Mouse (Mus musculus): ENCODE results near the gene Map1lc3b.

Map1lc3b gene

GRCm38 (mm10) chr8:121607661-121608060 lies 17.5 kb downstream of the Map1lc3b start:
- DNase-seq (ENCODE audit: low spot score), result no peak

GRCm38 (mm10) chr8:121609251-121609650 lies 19.1 kb downstream of the Map1lc3b start:
- DNase-seq (ENCODE audit: low spot score), result no peak

DNA sequence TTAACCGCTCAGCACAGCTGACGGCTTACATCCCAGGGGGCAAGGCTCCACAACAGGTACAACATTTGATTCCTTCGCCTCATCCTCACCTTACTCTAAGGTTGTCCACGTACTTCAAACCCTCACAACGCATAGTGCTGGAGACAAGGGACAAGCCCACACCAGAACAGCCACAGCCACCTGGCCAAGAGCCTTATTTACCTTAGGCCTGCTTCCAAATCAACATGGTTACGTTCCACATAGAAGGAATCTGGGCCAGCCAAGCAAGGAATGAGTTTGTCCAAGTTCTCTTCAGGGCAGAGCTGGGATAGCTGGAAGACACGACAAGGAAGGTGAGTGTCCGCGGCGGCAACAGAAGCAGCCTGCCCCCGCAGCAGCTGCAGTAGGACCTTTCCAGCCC lies 19.8 kb downstream of the Map1lc3b start:
- no peak for DNase-seq (ENCODE audit: low spot score)

- no peak for DNase-seq (ENCODE audit: low spot score)
Observed at GRCm38 (mm10) chr8:121613419-121613818, 23.3 kb downstream of the Map1lc3b start.

DNA sequence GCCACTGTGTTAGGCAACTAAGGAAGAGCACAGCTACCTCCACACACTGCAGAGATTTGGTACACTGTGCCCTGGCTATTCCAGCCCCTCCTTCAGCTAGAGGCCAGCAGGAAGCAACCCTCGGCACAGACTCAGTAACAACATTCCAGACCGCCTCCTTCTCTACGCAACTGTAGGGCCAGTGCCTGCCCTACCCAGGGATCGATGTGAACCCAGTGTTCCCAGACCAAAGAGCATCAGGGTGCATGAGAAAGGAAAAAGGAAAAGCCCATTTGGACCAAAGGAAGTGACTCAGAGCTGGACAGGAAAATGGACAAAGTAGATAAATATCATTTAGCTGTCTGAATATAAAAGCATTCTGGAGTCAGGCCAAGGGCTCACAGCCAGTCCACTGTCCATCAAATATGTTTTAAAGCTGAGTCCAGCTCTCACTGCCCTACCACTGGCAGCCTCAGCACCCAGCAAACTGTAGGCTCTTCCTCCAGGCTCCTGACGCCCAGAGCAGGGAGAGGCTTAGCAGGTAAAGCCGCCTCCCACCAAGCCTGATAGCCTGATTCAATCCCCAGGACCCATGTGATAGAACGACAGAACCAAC lies 29.3 kb downstream of the Map1lc3b start:
- DNase-seq (ENCODE audit: low spot score), result peak; percentile 31

- DNase-seq (ENCODE audit: low spot score), result no peak
Observed at GRCm38 (mm10) chr8:121620801-121621516, 30.8 kb downstream of the Map1lc3b start.

- DNase-seq (ENCODE audit: low spot score), result no peak
Observed at GRCm38 (mm10) chr8:121621879-121622278, 31.7 kb downstream of the Map1lc3b start.

DNA sequence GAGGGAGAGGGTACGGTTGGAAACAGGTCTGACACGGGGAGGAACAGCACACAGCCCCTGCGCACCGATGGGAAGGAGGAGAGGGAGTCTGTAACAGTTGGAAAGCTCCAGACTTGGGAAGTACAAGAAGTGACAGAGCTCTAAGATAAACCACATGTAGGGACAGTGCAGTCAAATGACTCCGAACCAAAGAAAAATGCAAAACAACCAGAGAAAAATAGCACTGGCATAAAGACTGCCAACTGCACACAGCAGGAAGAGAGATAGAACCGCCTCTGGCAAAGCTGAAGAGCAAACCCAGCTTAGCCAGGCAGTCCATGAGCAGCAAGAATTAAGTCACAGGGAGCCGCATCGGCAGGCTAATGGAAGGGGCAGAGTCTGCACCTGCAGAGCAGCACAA lies 32.9 kb downstream of the Map1lc3b start:
- DNase-seq (ENCODE audit: low spot score), result no peak

- DNase-seq (ENCODE audit: low spot score), result no peak
Observed at GRCm38 (mm10) chr8:121628681-121629080, 38.5 kb downstream of the Map1lc3b start.

DNA sequence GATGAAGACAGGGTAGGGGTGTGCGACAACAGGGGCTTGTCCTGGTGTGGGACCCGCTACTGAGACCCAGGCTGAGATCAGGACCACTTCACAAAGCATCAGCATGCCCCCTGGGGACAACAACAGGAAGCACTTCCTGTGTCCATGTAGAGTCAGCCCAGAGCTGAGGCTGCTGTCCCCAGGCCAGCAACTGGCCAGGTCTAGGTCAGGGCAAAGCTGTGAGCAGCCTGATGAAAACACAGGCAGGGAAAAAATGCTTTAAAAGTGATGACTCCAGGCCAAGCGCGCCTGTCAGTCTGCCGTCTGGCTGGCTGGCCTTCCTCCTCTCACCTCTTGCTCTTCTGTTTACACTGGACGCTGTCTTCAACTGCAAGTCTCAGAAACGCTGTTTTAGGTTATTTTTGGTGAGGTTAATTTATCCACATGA lies 41.5 kb downstream of the Map1lc3b start:
- peak; percentile 28 for DNase-seq (ENCODE audit: low spot score)

DNA sequence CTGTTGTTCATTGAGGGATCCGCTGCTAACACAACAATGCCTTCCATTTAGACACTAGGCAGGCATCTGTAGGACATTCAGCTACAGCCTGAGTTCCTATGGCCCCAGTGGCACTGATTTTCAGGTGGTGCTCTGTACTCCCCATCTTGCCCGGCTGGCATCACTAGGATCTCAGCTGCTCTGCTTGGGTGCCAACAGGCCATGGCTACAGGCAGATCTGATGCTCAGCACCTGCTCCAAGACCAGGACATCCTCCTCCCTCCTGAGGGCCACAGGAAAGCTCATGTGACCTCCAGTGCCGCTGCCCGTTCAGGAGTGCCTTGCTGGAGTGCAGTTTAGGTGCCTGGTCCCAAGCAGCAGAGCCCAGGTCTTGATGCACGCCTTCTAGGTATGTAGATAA lies 42.2 kb downstream of the Map1lc3b start:
- no peak for DNase-seq (ENCODE audit: low spot score)

DNA sequence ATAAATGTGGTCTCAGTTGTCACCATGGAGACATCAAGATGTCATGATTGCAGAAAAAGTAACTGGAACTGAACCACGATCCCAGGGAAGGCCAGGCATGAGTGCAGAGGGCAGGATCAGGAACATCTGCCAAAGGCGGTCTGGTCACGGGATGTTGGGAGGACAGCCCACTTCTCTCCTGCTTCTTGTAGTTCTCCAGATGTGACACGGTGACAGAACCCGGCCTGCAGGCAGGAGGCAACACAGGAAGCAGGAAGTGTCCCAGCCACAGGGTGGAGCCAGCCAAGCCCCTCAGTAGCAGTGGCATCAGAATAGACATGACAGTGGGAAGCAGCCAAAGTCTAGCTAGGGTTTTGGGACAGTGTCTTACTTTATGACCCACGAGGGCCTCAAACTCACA lies 45.4 kb downstream of the Map1lc3b start:
- no peak for DNase-seq (ENCODE audit: low spot score)

DNA sequence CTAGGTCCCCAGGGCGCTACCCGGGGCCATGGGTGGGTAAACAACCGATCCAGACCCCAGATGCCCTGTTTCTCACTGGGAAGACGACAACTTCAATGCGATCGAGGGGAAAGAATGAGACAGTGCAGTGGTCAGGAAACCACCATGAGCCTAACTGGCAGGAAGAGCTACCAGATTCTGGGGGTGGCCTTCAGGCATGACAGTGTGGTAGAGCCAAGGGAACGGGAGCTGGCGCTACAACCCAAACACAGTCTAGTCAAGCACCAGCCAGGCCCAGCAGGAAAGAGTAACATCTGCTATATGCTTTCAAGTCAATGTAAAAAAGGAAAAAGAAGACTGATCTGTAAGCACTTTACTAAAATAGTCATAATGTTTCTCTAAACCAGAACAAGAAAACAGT lies 46.0 kb downstream of the Map1lc3b start:
- no peak for DNase-seq (ENCODE audit: low spot score)

DNA sequence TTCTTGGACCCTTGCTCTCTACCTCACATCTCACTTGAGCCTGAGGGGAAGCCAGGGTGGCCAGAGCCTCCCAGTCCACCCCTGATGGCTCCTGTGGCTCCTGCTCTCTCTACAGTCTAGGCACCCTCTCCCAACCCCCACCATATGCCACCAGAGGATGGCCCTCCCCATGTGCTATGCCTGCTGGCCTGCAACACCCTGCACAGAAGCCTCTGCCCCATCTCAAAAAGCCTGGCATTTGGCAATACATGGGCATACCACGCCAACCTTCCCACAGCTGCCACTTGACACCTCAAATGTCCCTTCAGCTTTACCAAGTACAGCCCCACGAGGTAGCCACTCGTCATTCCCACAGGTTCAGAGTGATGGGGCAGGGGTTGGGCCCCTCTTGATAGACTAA lies 52.6 kb downstream of the Map1lc3b start:
- DNase-seq (ENCODE audit: low spot score), result no peak

- DNase-seq (ENCODE audit: low spot score), result no peak
Observed at GRCm38 (mm10) chr8:121643384-121643783, 53.2 kb downstream of the Map1lc3b start.

DNA sequence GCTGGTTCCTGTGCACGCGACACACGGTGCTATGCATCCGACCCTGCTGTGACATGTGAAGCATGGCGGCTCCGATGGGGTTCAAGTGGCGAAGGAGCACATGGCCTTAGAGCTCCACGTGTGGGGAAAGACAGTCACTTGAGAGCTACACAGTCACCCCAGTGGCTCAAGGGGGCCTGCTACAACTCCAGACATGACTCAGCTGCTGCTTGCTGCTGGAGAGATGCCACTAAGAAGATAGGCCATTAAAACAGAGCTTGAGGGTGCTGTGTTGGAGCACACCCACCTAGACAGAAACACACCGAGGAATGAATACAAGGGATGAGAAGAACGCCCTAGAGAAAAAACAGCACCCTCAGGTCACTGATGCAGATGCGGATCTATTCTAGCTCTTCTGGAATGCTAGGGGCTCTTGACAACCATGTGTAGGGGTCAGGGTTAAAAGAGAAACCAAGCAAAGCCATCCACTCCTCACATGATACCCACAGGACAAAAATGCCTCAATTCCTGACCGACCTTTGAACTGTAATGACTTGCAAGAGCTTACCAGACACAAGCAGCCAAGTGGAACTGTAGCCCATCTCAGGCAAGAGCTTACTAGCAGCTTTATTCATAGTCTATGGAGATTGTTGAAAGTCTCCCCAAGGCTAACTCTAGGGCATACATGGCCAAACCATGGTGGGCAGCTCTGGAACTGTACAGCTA lies 57.5 kb downstream of the Map1lc3b start:
- no peak for DNase-seq (ENCODE audit: low spot score)

Data from ovary, adult 18-20 months (tissue).